Mouse (Mus musculus): ENCODE measurements around the gene Slc6a2. TPM values are rescaled to one million over a fixed set of nuclear protein-coding genes. Genes with fewer than 3 reads are reported as not detected.

Slc6a2 gene
- polyA plus RNA-seq, 1 experiment: not detected

DNA sequence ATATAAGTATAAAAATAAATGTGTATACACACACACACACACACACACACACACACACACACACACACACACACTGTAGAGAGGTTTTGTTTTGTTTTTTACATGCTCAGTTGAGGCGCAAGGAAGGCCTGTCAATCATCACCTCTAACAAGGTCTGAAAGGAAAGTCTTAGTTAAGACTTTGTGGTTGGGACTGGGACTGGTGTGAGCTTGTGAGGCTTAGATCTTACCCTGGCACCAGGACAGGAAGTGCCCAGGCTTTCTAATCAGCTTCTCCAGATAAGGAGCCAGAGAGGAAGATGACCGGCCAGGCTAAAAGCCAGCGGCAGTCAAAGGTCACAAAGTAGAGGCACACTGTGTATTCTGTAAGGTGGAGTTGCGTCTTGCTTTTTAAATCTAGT is 54.4 kb downstream of the Slc6a2 start:
- Histone ChIP-seq H3K36me3 (ENCODE audit: control insufficient read depth, insufficient read depth, low read length) (no peaks in the 10 kb centered on the region), H3K27ac (ENCODE audit: insufficient read depth, low read depth, low read length) (no peak overlapping the region), H3K27me3 (ENCODE audit: control insufficient read depth, insufficient read depth, low read length) (no peaks in the 10 kb centered on the region), H3K4me1 (ENCODE audit: control insufficient read depth, insufficient read depth, insufficient read length, low read length) (no peaks in the 10 kb centered on the region; the same call in 1 of the 2 replicates), H3K4me3 (ENCODE audit: low read depth, low read length) (no peak overlapping the region)
- WGBS: 20% methylated on average over 4 of the region's 4 CpGs
- no peak for TF ChIP-seq POLR2A (IDR thresholded peaks at IDR 0.05; ENCODE audit: low read depth, low read length)
- no peak for TF ChIP-seq CTCF (IDR thresholded peaks at IDR 0.05; ENCODE audit: extremely low read depth, insufficient read length, insufficient replicate concordance, low read depth, low read length)

GRCm38 (mm10) chr8:93021738-93022137 is 61.9 kb downstream of the Slc6a2 start:
- Histone ChIP-seq H3K4me3 (ENCODE audit: low read depth, low read length) (no peak overlapping the region), H3K27me3 (ENCODE audit: control insufficient read depth, insufficient read depth, low read length) (no peaks in the 10 kb centered on the region), H3K27ac (ENCODE audit: insufficient read depth, low read depth, low read length) (no peak overlapping the region), H3K4me1 (ENCODE audit: control insufficient read depth, insufficient read depth, insufficient read length, low read length) (no peaks in the 10 kb centered on the region), H3K36me3 (ENCODE audit: control insufficient read depth, insufficient read depth, low read length) (no peaks in the 10 kb centered on the region)
- TF ChIP-seq CTCF (IDR thresholded peaks at IDR 0.05; ENCODE audit: extremely low read depth, insufficient read length, insufficient replicate concordance, low read depth, low read length): no peak
- WGBS: 55% methylated on average over 5 of the region's 5 CpGs

DNA sequence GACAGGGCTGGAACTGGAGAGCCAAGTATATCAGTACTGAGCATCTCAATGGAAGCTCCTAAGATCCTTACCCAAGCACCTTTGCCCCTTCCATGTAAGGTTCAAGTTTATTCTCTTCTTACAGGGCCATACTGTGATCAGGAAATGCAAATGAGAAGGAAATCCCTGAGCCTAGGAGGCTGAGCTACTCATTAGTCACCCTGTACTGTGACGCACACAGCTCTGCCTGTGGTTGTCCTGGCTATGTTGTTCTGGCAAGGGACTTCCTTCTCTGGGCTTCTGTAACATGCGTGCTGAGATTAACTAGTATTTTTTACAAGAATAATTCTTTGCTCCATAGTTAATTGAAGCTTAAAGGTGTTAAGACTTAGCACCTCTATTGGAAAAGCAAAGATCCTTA is 70.8 kb downstream of the Slc6a2 start:
- Histone ChIP-seq H3K27ac (ENCODE audit: insufficient read depth, low read depth, low read length) (peak overlapping the region; percentile 83), H3K36me3 (ENCODE audit: control insufficient read depth, insufficient read depth, low read length) (no peaks in the 10 kb centered on the region), H3K4me3 (ENCODE audit: low read depth, low read length) (no peak overlapping the region), H3K27me3 (ENCODE audit: control insufficient read depth, insufficient read depth, low read length) (no peaks in the 10 kb centered on the region), H3K4me1 (ENCODE audit: control insufficient read depth, insufficient read depth, insufficient read length, low read length) (peaks cover 10% of the 10 kb centered on the region; the same call in 1 of the 2 replicates)
- TF ChIP-seq CTCF (IDR thresholded peaks at IDR 0.05; ENCODE audit: extremely low read depth, insufficient read length, insufficient replicate concordance, low read depth, low read length): no peak
- no peak for TF ChIP-seq POLR2A (IDR thresholded peaks at IDR 0.05; ENCODE audit: low read depth, low read length)
- WGBS: 30% methylated on average over 2 of the region's 2 CpGs

DNA sequence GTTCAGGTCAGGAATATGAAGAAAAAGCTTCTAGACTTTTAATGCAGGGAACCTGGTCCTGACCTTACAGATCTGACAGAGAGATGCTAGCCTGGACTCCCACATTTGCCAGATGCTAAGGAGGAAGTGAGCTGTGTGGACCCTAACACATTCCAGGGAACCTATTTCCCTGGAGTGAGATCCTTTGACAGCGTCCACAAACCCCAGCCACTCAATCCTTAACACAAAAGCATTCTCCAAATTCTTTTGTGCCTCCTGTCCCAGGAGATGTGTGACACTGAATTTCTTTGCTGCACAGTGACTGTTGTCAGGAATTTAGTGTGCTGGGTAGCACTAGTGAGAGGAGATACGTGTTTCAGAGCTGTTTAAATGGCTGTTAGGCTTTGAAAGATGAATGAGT is 79.0 kb downstream of the Slc6a2 start:
- no peak for TF ChIP-seq POLR2A (IDR thresholded peaks at IDR 0.05; ENCODE audit: low read depth, low read length)
- no peak for TF ChIP-seq CTCF (IDR thresholded peaks at IDR 0.05; ENCODE audit: extremely low read depth, insufficient read length, insufficient replicate concordance, low read depth, low read length)
- peaks cover 3% of the 10 kb centered on the region; the same call in 1 of the 2 replicates for H3K4me1 ChIP-seq (ENCODE audit: control insufficient read depth, insufficient read depth, insufficient read length, low read length)
- 14% methylated on average over 2 of the region's 2 CpGs for whole genome bisulfite sequencing
- H3K27me3 ChIP-seq (ENCODE audit: control insufficient read depth, insufficient read depth, low read length): no peaks in the 10 kb centered on the region
- H3K4me3 ChIP-seq (ENCODE audit: low read depth, low read length): no peak overlapping the region
- H3K27ac ChIP-seq (ENCODE audit: insufficient read depth, low read depth, low read length): no peak overlapping the region
- H3K36me3 ChIP-seq (ENCODE audit: control insufficient read depth, insufficient read depth, low read length): no peaks in the 10 kb centered on the region

DNA sequence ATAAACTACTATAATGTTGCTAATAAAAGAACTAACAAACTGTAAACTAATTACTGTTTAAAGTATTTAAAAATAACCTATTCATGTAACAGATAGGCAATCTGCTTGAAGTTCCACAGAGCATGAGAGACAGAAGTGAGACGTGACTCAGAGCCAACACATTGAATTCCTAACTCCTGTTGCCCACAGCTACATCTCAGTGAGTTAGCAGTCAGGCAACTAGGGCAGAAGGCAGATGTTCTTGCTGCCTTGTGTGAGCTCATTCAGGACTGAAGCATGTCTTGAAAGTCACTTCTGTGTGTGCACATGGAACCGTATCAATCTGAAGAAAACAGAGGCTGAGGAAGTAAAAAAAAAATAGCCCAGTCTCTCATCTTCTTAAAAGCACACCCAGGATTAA is 80.4 kb downstream of the Slc6a2 start:
- TF ChIP-seq CTCF (IDR thresholded peaks at IDR 0.05; ENCODE audit: extremely low read depth, insufficient read length, insufficient replicate concordance, low read depth, low read length) (no peak), POLR2A (IDR thresholded peaks at IDR 0.05; ENCODE audit: low read depth, low read length) (no peak)
- Histone ChIP-seq H3K4me1 (ENCODE audit: control insufficient read depth, insufficient read depth, insufficient read length, low read length) (peaks cover 3% of the 10 kb centered on the region; the same call in 1 of the 2 replicates), H3K36me3 (ENCODE audit: control insufficient read depth, insufficient read depth, low read length) (no peaks in the 10 kb centered on the region), H3K27ac (ENCODE audit: insufficient read depth, low read depth, low read length) (no peak overlapping the region), H3K4me3 (ENCODE audit: low read depth, low read length) (no peak overlapping the region), H3K27me3 (ENCODE audit: control insufficient read depth, insufficient read depth, low read length) (no peaks in the 10 kb centered on the region)
- WGBS: 69% methylated on average over 2 of the region's 2 CpGs

- Histone ChIP-seq H3K4me1 (ENCODE audit: control insufficient read depth, insufficient read depth, insufficient read length, low read length) (peaks cover 3% of the 10 kb centered on the region; the same call in 1 of the 2 replicates), H3K4me3 (ENCODE audit: low read depth, low read length) (no peak overlapping the region), H3K27me3 (ENCODE audit: control insufficient read depth, insufficient read depth, low read length) (no peaks in the 10 kb centered on the region), H3K27ac (ENCODE audit: insufficient read depth, low read depth, low read length) (no peak overlapping the region), H3K36me3 (ENCODE audit: control insufficient read depth, insufficient read depth, low read length) (no peaks in the 10 kb centered on the region)
- TF ChIP-seq POLR2A (IDR thresholded peaks at IDR 0.05; ENCODE audit: low read depth, low read length) (no peak), CTCF (IDR thresholded peaks at IDR 0.05; ENCODE audit: extremely low read depth, insufficient read length, insufficient replicate concordance, low read depth, low read length) (no peak)
- 83% methylated on average over 4 of the region's 4 CpGs for WGBS
Measured at GRCm38 (mm10) chr8:93040776-93041567, 81.1 kb downstream of the Slc6a2 start.

GRCm38 (mm10) chr8:93043083-93043482 is 83.2 kb downstream of the Slc6a2 start:
- H3K4me1 ChIP-seq (ENCODE audit: control insufficient read depth, insufficient read depth, insufficient read length, low read length): peaks cover 3% of the 10 kb centered on the region; the same call in 1 of the 2 replicates
- 26% methylated on average over 1 of the region's 1 CpGs for WGBS
- no peak overlapping the region for H3K27ac ChIP-seq (ENCODE audit: insufficient read depth, low read depth, low read length)
- no peaks in the 10 kb centered on the region for H3K27me3 ChIP-seq (ENCODE audit: control insufficient read depth, insufficient read depth, low read length)
- no peak overlapping the region for H3K4me3 ChIP-seq (ENCODE audit: low read depth, low read length)
- no peaks in the 10 kb centered on the region for H3K36me3 ChIP-seq (ENCODE audit: control insufficient read depth, insufficient read depth, low read length)
- no peak for TF ChIP-seq CTCF (IDR thresholded peaks at IDR 0.05; ENCODE audit: extremely low read depth, insufficient read length, insufficient replicate concordance, low read depth, low read length)
- no peak for TF ChIP-seq POLR2A (IDR thresholded peaks at IDR 0.05; ENCODE audit: low read depth, low read length)

Measured in small intestine, adult 2 months (tissue).